Comparison of ENCODE assay signal across 19 mouse cellular contexts in genomic region chr1:170967581-170967980, GRCm38 (mm10). TPM values are rescaled to one million over a fixed set of nuclear protein-coding genes. Genes with fewer than 3 reads are reported as not detected.
A peak's percentile ranks its signal among the peaks of the same experiment; 100 is the strongest.
DNase-seq lines count a peak whose midpoint lies in the region; TF ChIP-seq lines count a peak whose summit lies in the region.
"Had no signal": no experiment of that assay in that cellular context is flagged by ENCODE, and none has a peak within 500 bp of the region (broad histone marks: within the 10 kb centered on the region; RNA-seq: fewer than 3 reads in every experiment).

No protein-coding gene starts in this region.

- DNase-seq in gastrocnemius, adult 2 months, result peak; percentile 26
- DNase-seq in gastrocnemius, postnatal 36 days, result no peak
- peak; percentile 57 for DNase-seq in lung, postnatal 36 days
- DNase-seq in testis, postnatal 14 days (ENCODE audit: low spot score), result no peak
- no peak for DNase-seq in right cerebral cortex, postnatal 4 days
- no peak for DNase-seq in heart, embryonic 10.5 days (ENCODE audit: low spot score)
- DNase-seq: cerebellum, postnatal 14 days; gastrocnemius, postnatal 14 days had no signal

- peaks cover 12% of the 10 kb centered on the region for H3K9me3 ChIP-seq in E14TG2a.4 (ENCODE audit: low read length)
- H3K9me3 ChIP-seq in heart, embryonic 10.5 days, result no peaks in the 10 kb centered on the region
- H3K9me3 ChIP-seq: hindbrain, embryonic 10.5 days; limb, embryonic 15.5 days; midbrain, embryonic 15.5 days; stomach, embryonic 15.5 days had no signal

- WGBS in bone marrow, adult 2 months, result 30% methylated on average over 3 of the region's 3 CpGs
- WGBS in heart, embryonic 10.5 days, result 77% methylated on average over 3 of the region's 3 CpGs

- H3K36me3 ChIP-seq in E14TG2a.4 (ENCODE audit: insufficient read depth, low read length), result no peaks in the 10 kb centered on the region
- no peaks in the 10 kb centered on the region for H3K36me3 ChIP-seq in heart, embryonic 10.5 days
- H3K36me3 ChIP-seq: hindbrain, embryonic 10.5 days; limb, embryonic 15.5 days; midbrain, embryonic 15.5 days; stomach, embryonic 15.5 days had no signal

- no peaks in the 10 kb centered on the region for H3K27me3 ChIP-seq in E14TG2a.4 (ENCODE audit: insufficient read depth, low read length)
- no peaks in the 10 kb centered on the region for H3K27me3 ChIP-seq in heart, embryonic 10.5 days (ENCODE audit: insufficient read depth, poor library complexity, severe bottlenecking)
- H3K27me3 ChIP-seq: limb, embryonic 15.5 days; midbrain, embryonic 15.5 days; stomach, embryonic 15.5 days had no signal

- intact Hi-C loops in gastrocnemius, adult 2 months (cut with DNase I), result no loop called here
- intact Hi-C loops in gastrocnemius, postnatal 36 days (cut with DNase I), result no loop called here

- H3K4me3 ChIP-seq in gastrocnemius, adult 2 months, result no peak overlapping the region
- H3K4me3 ChIP-seq in E14TG2a.4 (replicated peaks; ENCODE audit: low read length), result peak overlapping the region; percentile 35; the same call in 1 of the 2 replicates
- H3K4me3 ChIP-seq in bone marrow, adult 2 months (replicated peaks; ENCODE audit: control insufficient read depth, low read depth, low read length), result no peak overlapping the region
- H3K4me3 ChIP-seq in heart, embryonic 10.5 days, result no peak overlapping the region
- H3K4me3 ChIP-seq: hindbrain, embryonic 10.5 days; limb, embryonic 15.5 days; midbrain, embryonic 15.5 days; stomach, embryonic 15.5 days had no signal

- H3K4me1 ChIP-seq in E14TG2a.4 (replicated peaks; ENCODE audit: low read depth, low read length), result peaks cover 56% of the 10 kb centered on the region
- H3K4me1 ChIP-seq in bone marrow, adult 2 months (ENCODE audit: control insufficient read depth, insufficient read depth, low read length), result peaks cover 5% of the 10 kb centered on the region; the same call in 1 of the 2 replicates
- peaks cover 9% of the 10 kb centered on the region for H3K4me1 ChIP-seq in heart, embryonic 10.5 days
- H3K4me1 ChIP-seq: hindbrain, embryonic 10.5 days; limb, embryonic 15.5 days; midbrain, embryonic 15.5 days had no signal

- TF ChIP-seq CTCF in gastrocnemius, adult 2 months (IDR thresholded peaks at IDR 0.05), result no peak
- no peak for TF ChIP-seq CTCF in E14TG2a.4 (conservative IDR thresholded peaks at IDR 0.05; ENCODE audit: low read length)
- TF ChIP-seq CTCF in bone marrow, adult 2 months (IDR thresholded peaks at IDR 0.05; ENCODE audit: control insufficient read depth, insufficient read depth, low read length), result no peak

- TF ChIP-seq POLR2A in bone marrow, adult 2 months (IDR thresholded peaks at IDR 0.05; ENCODE audit: borderline replicate concordance, control insufficient read depth, low read depth, low read length), result no peak

- no peak overlapping the region for H3K27ac ChIP-seq in gastrocnemius, adult 2 months
- H3K27ac ChIP-seq in bone marrow, adult 2 months (ENCODE audit: control insufficient read depth, insufficient read depth, low read depth, low read length, poor library complexity), result peak overlapping the region; percentile 37
- no peak overlapping the region for H3K27ac ChIP-seq in heart, embryonic 10.5 days
- H3K27ac ChIP-seq: hindbrain, embryonic 10.5 days; limb, embryonic 15.5 days; midbrain, embryonic 15.5 days; stomach, embryonic 15.5 days had no signal

RNA-seq across cellular contexts. Expression of gene Fcgr2b, which starts 8.8 kb away (rescaled TPM):
- 1 to 10 TPM; 2.2 to 4.1 TPM for total RNA-seq in gastrocnemius, adult 2 months (2021)
- 1 to 10 TPM; 2.2 to 2.4 TPM for total RNA-seq in gastrocnemius, postnatal 36 days (2021)
- 23.0 and 75.4 TPM in 2 replicates for polyA plus RNA-seq in bone marrow, adult 2 months (2011; ENCODE audit: insufficient read depth, insufficient read length, low replicate concordance, missing spikeins)
- polyA plus RNA-seq in heart, embryonic 10.5 days (2016; fragmentation: Nextera tagmentation; extraction: Ambion mirVana), result not detected in 2 replicates

RNA-seq across cellular contexts. Expression of gene Fcrla, which starts 40.2 kb away (rescaled TPM):
- total RNA-seq in gastrocnemius, adult 2 months (2021), result not detected
- under 1 TPM in 1 of 2 experiments, not detected in 1; 0.20 TPM for total RNA-seq in gastrocnemius, postnatal 36 days (2021)
- 18.2 and 44.1 TPM in 2 replicates for polyA plus RNA-seq in bone marrow, adult 2 months (2011; ENCODE audit: insufficient read depth, insufficient read length, low replicate concordance, missing spikeins)
- 0.08 TPM in 1 of 2 replicates, not detected in the other for polyA plus RNA-seq in heart, embryonic 10.5 days (2016; fragmentation: Nextera tagmentation; extraction: Ambion mirVana)
- total RNA-seq: layer of hippocampus, adult 8-10 months; left cerebral cortex, adult 8-10 months had no signal
- polyA plus RNA-seq: hindbrain, embryonic 10.5 days; intestine, embryonic 14.5 days; kidney, embryonic 16.5 days; midbrain, embryonic 15.5 days had no signal

RNA-seq across cellular contexts. Expression of gene Fcgr4, which starts 51.1 kb away (rescaled TPM):
- not detected for total RNA-seq in gastrocnemius, adult 2 months (2021)
- not detected for total RNA-seq in gastrocnemius, postnatal 36 days (2021)
- 10.4 and 24.3 TPM in 2 replicates for polyA plus RNA-seq in bone marrow, adult 2 months (2011; ENCODE audit: insufficient read depth, insufficient read length, low replicate concordance, missing spikeins)
- 0.14 TPM in 1 of 2 replicates, not detected in the other for polyA plus RNA-seq in heart, embryonic 10.5 days (2016; fragmentation: Nextera tagmentation; extraction: Ambion mirVana)
- total RNA-seq: gastrocnemius, postnatal 14 days had no signal

RNA-seq across cellular contexts. Expression of gene Fcrlb, which starts 54.8 kb away (rescaled TPM):
- not detected for total RNA-seq in gastrocnemius, adult 2 months (2021)
- total RNA-seq in gastrocnemius, postnatal 36 days (2021), result not detected
- not detected in 2 replicates for polyA plus RNA-seq in bone marrow, adult 2 months (2011; ENCODE audit: insufficient read depth, insufficient read length, low replicate concordance, missing spikeins)
- polyA plus RNA-seq in heart, embryonic 10.5 days (2016; fragmentation: Nextera tagmentation; extraction: Ambion mirVana), result not detected in 2 replicates
- total RNA-seq: gastrocnemius, postnatal 14 days had no signal
- polyA plus RNA-seq: activated CD4-positive, CD25-positive, alpha-beta regulatory T cell, adult 4 months; hindbrain, embryonic 10.5 days; intestine, embryonic 14.5 days had no signal

Comparison
In these comparisons a context has a peak if more than half of its experiments do, and no peak if none do; other contexts are left out.
1. DNase-seq: peak in gastrocnemius, adult 2 months (single experiment) and lung, postnatal 36 days (single experiment); none in gastrocnemius, postnatal 36 days (0 of 2), testis, postnatal 14 days (single experiment), right cerebral cortex, postnatal 4 days (single experiment) and heart, embryonic 10.5 days (single experiment).